Mouse (Mus musculus) myocyte (in vitro differentiated cells): ENCODE data around the gene AC140267.1. TPM values are rescaled to one million over a fixed set of nuclear protein-coding genes. Genes with fewer than 3 reads are reported as not detected.
A peak's percentile ranks its signal among the peaks of the same experiment; 100 is the strongest.

Experiments used
- H3K27me3 ChIP-seq: one replicate; pipeline ENCODE4 v1.6.1; 2011; ENCODE audit not compliant: control insufficient read depth, insufficient read depth, insufficient read length
- H3K36me3 ChIP-seq: one replicate; pipeline ENCODE4 v1.6.1; 2011; ENCODE audit not compliant: control insufficient read depth, insufficient read depth
- H3K4me2 ChIP-seq: one replicate; pipeline ENCODE4 v1.6.1; 2011; ENCODE audit warnings: low read depth, control low read depth
- H3K4me3 ChIP-seq: one replicate; pipeline ENCODE4 v1.5.1; 2011; ENCODE audit warnings: mild to moderate bottlenecking, control low read depth, moderate library complexity
- H3K79me2 ChIP-seq: one replicate; pipeline ENCODE4 v1.6.1; 2011; ENCODE audit not compliant: control insufficient read depth, insufficient read depth
- H3ac ChIP-seq: one replicate; pipeline ENCODE4 v1.6.1; 2011; ENCODE audit not compliant: control insufficient read depth, insufficient read length
- CEBPB ChIP-seq: IDR thresholded peaks from 2 replicates; pipeline ENCODE4 v1.6.1; 2011; ENCODE audit warnings: mild to moderate bottlenecking, moderate library complexity; ENCODE audit not compliant: poor library complexity, insufficient read depth, severe bottlenecking
- E2F4 ChIP-seq: IDR thresholded peaks from one replicate; pipeline ENCODE4 v1.6.1; 2011; ENCODE audit warnings: mild to moderate bottlenecking, control low read depth, moderate library complexity; ENCODE audit not compliant: insufficient read depth
- MAX ChIP-seq: IDR thresholded peaks from one replicate; pipeline ENCODE4 v1.6.1; 2011; ENCODE audit warnings: low read depth, mild to moderate bottlenecking, control low read depth
- MYOD1 ChIP-seq, 3 experiments: IDR thresholded peaks; one replicate each; pipeline ENCODE4 v1.6.1; 2011; ENCODE audit warnings: control low read depth in 2 of 3, low read depth in 2 of 3, mild to moderate bottlenecking in 2 of 3, moderate library complexity in 1 of 3; ENCODE audit not compliant: insufficient read length in 2 of 3, control insufficient read depth in 1 of 3
- MYOG ChIP-seq, 3 experiments: IDR thresholded peaks; one replicate each; pipeline ENCODE4 v1.6.1; 2011; ENCODE audit warnings: control low read depth in 2 of 3, low read depth in 2 of 3, mild to moderate bottlenecking in 2 of 3; ENCODE audit not compliant: insufficient read length in 2 of 3, control insufficient read depth in 1 of 3, insufficient read depth in 1 of 3
- POLR2A ChIP-seq: IDR thresholded peaks from one replicate; pipeline ENCODE4 v1.6.1; 2011; ENCODE audit warnings: low read depth, mild to moderate bottlenecking, control low read depth, moderate library complexity; ENCODE audit not compliant: insufficient read length
- POLR2AphosphoS2 ChIP-seq: IDR thresholded peaks from one replicate; pipeline ENCODE4 v1.6.1; 2011; ENCODE audit warnings: low read depth, control low read depth; ENCODE audit not compliant: insufficient read length
- REST ChIP-seq: IDR thresholded peaks from one replicate; pipeline ENCODE4 v1.6.1; 2011; ENCODE audit warnings: mild to moderate bottlenecking, control low read depth, moderate library complexity; ENCODE audit not compliant: insufficient read depth, insufficient read length
- SRF ChIP-seq: IDR thresholded peaks from one replicate; pipeline ENCODE4 v1.6.1; 2011; ENCODE audit warnings: low read depth; ENCODE audit not compliant: control insufficient read depth, insufficient read length
- TCF12 ChIP-seq: IDR thresholded peaks from one replicate; pipeline ENCODE4 v1.6.1; 2011; ENCODE audit warnings: mild to moderate bottlenecking, control low read depth; ENCODE audit not compliant: poor library complexity, insufficient read depth, severe bottlenecking
- TCF3 ChIP-seq: IDR thresholded peaks from one replicate; pipeline ENCODE4 v1.6.1; 2011; ENCODE audit warnings: low read depth, control low read depth; ENCODE audit not compliant: insufficient read length
- USF1 ChIP-seq: IDR thresholded peaks from one replicate; pipeline ENCODE4 v1.6.1; 2011; ENCODE audit warnings: low read depth, mild to moderate bottlenecking, control low read depth, moderate library complexity
- polyA plus RNA-seq: library from polyadenylated mRNA; unstranded; fragments of >200 nt; fragmentation: generic; extraction: Trizol; gene quantifications from one replicate; pipeline ENCODE4 v1.2.1, GENCODE M21; 2012; ENCODE audit warnings: missing spikeins

Gene AC140267.1
- polyA plus RNA-seq = not detected

DNA sequence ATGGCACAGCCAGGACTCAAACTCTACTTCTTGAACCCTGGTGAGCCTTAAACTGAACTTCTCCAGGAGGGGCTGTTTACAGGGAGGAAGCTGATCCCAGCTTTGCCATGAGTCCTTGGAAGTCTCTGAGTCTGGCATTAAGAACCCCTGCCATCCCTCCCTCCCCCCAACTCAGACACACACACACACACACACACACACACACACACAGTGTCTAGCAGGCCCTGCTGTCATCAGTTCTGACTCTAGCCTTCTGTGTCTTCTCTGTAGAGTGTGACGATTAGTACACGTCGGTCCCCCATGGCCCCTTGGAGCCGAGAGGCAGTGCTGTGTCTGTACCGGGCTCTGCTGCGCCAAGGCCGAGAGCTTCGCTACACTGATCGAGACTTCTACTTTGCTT, at the start of gene AC140267.1:
Gene AC140267.1, plus strand, starts transcription at position 301 of the 400 bp plus-strand sequence.
- Histone ChIP-seq H3K36me3 (peaks cover 42% of the 10 kb centered on the region), H3K27me3 (no peaks in the 10 kb centered on the region), H3K4me2 (peak within 1 kb of the TSS; percentile 74), H3K79me2 (peaks cover 34% of the 10 kb centered on the region), H3K4me3 (peak within 1 kb of the TSS; percentile 92), H3ac (peak within 1 kb of the TSS; percentile 62)
- TF ChIP-seq SRF (no peak), TCF3 (no peak)

- no peak overlapping the region for H3ac ChIP-seq
- H3K36me3 ChIP-seq = no peaks in the 10 kb centered on the region
- H3K27me3 ChIP-seq = no peaks in the 10 kb centered on the region
- H3K4me2 ChIP-seq = no peak overlapping the region
- peaks cover 16% of the 10 kb centered on the region for H3K79me2 ChIP-seq
- no peak overlapping the region for H3K4me3 ChIP-seq
- TF ChIP-seq MYOD1 (IDR thresholded peaks at IDR 0.05; ENCODE audit: control insufficient read depth in 1 of 3, insufficient read length in 2 of 3, low read depth in 2 of 3) (no peak), E2F4 (no peak), POLR2A (no peak), MYOG (IDR thresholded peaks at IDR 0.05; ENCODE audit: control insufficient read depth in 1 of 3, insufficient read depth in 1 of 3, insufficient read length in 2 of 3, low read depth in 2 of 3) (no peak), MAX (no peak), SRF (no peak), POLR2AphosphoS2 (no peak)
Observed at GRCm38 (mm10) chr15:80188927-80189326, 46.7 kb upstream of the AC140267.1 start.

GRCm38 (mm10) chr15:80190075-80190474, 45.6 kb upstream of the AC140267.1 start:
- no peak overlapping the region for H3ac ChIP-seq
- TF ChIP-seq E2F4 (no peak), POLR2A (no peak), MYOD1 (IDR thresholded peaks at IDR 0.05; ENCODE audit: control insufficient read depth in 1 of 3, insufficient read length in 2 of 3, low read depth in 2 of 3) (no peak), MYOG (IDR thresholded peaks at IDR 0.05; ENCODE audit: control insufficient read depth in 1 of 3, insufficient read depth in 1 of 3, insufficient read length in 2 of 3, low read depth in 2 of 3) (no peak), TCF12 (no peak), MAX (no peak), CEBPB (no peak), TCF3 (no peak), POLR2AphosphoS2 (no peak), USF1 (no peak), REST (no peak), SRF (no peak)
- no peak overlapping the region for H3K4me2 ChIP-seq
- no peaks in the 10 kb centered on the region for H3K27me3 ChIP-seq
- H3K36me3 ChIP-seq = no peaks in the 10 kb centered on the region
- peaks cover 16% of the 10 kb centered on the region for H3K79me2 ChIP-seq
- H3K4me3 ChIP-seq = no peak overlapping the region

DNA sequence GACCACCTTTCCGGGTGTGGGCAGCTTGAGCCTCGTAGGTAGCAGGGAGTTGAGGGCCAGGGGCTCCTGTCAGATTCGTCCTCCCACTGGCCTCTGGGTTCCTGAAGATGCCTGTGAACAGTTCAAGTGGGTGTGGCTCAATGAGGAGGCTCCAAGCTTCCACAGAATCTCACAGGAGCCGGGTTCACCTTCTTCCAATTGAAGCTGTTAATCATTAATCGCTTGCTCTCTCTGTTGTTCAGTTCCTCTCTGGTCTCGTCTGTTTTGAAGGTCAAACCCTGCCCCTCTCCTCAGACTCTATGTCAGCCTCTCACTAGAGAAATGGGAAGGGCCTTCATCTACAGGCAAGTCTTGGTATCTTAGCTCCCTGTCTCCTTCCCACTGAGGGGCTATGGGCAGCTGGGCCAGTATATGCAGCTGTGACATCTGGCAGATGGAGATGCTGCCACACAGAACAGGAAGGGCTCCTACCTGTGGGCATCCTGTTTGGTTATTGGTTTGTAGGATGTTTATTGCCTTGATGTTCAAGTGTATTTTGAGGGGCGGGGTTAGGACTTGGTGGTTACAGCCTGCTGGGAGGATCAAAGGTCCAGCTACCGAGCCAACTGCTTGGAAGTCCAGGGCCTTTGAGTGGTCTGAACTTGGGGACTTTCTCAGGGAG, 43.9 kb upstream of the AC140267.1 start:
- Histone ChIP-seq H3K36me3 (no peaks in the 10 kb centered on the region), H3K4me2 (no peak overlapping the region), H3ac (no peak overlapping the region), H3K27me3 (no peaks in the 10 kb centered on the region), H3K79me2 (peaks cover 12% of the 10 kb centered on the region), H3K4me3 (no peak overlapping the region)
- TF ChIP-seq POLR2AphosphoS2 (no peak), MAX (no peak), CEBPB (no peak), USF1 (no peak), MYOD1 (IDR thresholded peaks at IDR 0.05; ENCODE audit: control insufficient read depth in 1 of 3, insufficient read length in 2 of 3, low read depth in 2 of 3) (no peak), REST (no peak), TCF12 (no peak), MYOG (IDR thresholded peaks at IDR 0.05; ENCODE audit: control insufficient read depth in 1 of 3, insufficient read depth in 1 of 3, insufficient read length in 2 of 3, low read depth in 2 of 3) (no peak), E2F4 (no peak)

- Histone ChIP-seq H3K27me3 (no peaks in the 10 kb centered on the region), H3K4me2 (no peak overlapping the region), H3K4me3 (no peak overlapping the region), H3K36me3 (no peaks in the 10 kb centered on the region), H3ac (no peak overlapping the region), H3K79me2 (peaks cover 7% of the 10 kb centered on the region)
- TF ChIP-seq MYOD1 (IDR thresholded peaks at IDR 0.05; ENCODE audit: control insufficient read depth in 1 of 3, insufficient read length in 2 of 3, low read depth in 2 of 3) (peak in 1 of 3 experiments; percentile 33), E2F4 (no peak), TCF12 (no peak), CEBPB (no peak), POLR2A (no peak), MYOG (IDR thresholded peaks at IDR 0.05; ENCODE audit: control insufficient read depth in 1 of 3, insufficient read depth in 1 of 3, insufficient read length in 2 of 3, low read depth in 2 of 3) (peak in 1 of 3 experiments; percentile 47), USF1 (no peak), REST (no peak), SRF (no peak), POLR2AphosphoS2 (no peak)
Observed at GRCm38 (mm10) chr15:80192246-80192585, 43.4 kb upstream of the AC140267.1 start.
